Mouse (Mus musculus) WW6 (cell line): ENCODE measurements at regions not wholly inside any gene's neighbourhood (a gene's known extent, or its start where the extent isn't known, plus 50 kb on each side); places are given as distances from the start of the nearest gene placed in this dataset.

Source experiments
- DNase-seq: peaks from one replicate; pipeline ENCODE4 v3.0.0-alpha.2; 2013; ENCODE audit warnings: low read depth, low spot score

DNA sequence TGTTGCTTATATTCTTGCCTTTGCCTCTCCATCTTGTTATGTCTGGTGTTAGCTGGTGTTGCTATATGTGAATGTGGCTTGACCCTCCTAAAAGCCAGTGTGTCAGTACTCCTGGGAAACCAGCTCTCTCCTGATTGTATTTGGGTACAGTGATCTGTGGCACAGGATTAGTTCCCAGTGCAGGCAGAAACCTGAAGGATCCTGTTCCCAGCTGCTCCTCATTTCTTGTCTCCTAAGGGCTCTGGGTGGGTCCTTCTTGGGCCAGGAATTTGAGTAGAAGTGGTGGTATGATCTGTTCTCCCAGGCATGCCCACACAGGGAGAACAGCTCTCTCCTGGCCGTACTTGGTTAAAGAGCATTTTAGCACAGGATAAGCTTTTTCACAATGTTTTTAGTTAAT, 286.2 kb upstream of the Cypt12 start:
- DNase-seq: no peak

DNA sequence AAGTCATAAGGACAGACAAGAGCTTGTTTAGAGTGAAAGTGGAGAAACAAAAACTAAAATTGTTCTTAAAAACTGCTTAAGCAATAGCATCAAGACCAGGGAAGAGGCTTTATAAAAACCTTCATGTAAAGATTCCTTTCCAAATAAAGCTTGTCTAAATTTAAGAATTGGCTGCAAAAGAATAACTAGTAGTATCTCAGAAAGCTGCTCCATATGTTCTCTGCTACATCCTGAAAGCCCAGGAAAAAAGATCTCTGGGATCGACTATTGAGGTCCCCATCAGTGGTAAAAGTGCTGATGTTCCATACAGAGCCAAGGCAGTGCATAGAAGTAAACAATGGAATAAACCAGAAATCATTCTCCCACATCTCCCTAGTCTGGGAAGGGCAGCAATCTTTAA, 281.2 kb upstream of the Cypt12 start:
- DNase-seq: no peak

DNA sequence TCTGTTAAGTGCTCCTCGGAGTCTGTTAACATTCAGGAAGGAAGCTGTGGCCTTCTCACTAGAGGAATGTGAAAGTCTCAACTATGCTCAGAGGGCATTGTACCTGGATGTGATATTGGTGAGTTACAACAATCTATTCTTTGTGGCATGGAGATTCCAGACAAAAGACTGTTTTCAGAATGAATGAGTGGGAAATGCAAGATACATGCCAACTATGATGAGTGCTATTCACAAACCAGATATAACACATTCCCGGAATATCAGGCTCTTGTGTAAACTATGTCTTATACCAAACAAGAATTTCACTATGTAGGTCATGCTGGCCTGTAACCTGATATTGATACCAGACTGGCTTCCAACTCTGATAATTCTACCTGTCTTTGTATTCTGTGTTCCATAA, 279.4 kb upstream of the Cypt12 start:
- no peak for DNase-seq
